Mouse (Mus musculus) bone marrow, adult 2 months (tissue): ENCODE data around the gene Naa15.

ENCODE experiments used
- CTCF ChIP-seq: fragments of 200-500 bp; IDR thresholded peaks from 2 replicates; pipeline ENCODE4 v1.5.1; 2011; ENCODE audit warnings: low read length, control low read depth; ENCODE audit not compliant: control insufficient read depth, insufficient read depth
- POLR2A ChIP-seq: fragments of 200-500 bp; IDR thresholded peaks from 2 replicates; pipeline ENCODE4 v1.6.1; 2011; ENCODE audit warnings: low read depth, mild to moderate bottlenecking, control low read depth, low read length, borderline replicate concordance; ENCODE audit not compliant: control insufficient read depth

DNA sequence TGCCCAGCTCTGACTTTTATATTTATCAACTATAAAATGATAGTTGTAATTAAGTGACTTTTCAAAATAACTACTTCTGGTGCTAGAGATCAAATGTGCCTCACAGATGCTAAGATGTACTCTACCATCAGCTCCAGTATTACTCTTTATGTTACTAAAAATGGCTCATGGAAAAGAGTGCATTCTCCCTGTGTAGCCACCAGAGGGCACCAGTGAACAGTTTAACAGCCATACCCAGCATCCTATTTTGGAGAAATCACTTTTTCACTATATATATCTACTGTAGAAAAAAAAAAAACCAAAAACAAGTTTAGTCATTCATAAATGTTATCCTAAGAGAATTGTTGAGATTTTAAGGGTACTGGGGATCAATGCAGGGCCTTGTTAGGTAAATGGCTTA lies 66.1 kb downstream of the Naa15 start:
- TF ChIP-seq POLR2A: no peak
- TF ChIP-seq CTCF: peak; percentile 53
